Mouse (Mus musculus): ENCODE measurements around the gene Slc35b3.

The Slc35b3 gene

DNA sequence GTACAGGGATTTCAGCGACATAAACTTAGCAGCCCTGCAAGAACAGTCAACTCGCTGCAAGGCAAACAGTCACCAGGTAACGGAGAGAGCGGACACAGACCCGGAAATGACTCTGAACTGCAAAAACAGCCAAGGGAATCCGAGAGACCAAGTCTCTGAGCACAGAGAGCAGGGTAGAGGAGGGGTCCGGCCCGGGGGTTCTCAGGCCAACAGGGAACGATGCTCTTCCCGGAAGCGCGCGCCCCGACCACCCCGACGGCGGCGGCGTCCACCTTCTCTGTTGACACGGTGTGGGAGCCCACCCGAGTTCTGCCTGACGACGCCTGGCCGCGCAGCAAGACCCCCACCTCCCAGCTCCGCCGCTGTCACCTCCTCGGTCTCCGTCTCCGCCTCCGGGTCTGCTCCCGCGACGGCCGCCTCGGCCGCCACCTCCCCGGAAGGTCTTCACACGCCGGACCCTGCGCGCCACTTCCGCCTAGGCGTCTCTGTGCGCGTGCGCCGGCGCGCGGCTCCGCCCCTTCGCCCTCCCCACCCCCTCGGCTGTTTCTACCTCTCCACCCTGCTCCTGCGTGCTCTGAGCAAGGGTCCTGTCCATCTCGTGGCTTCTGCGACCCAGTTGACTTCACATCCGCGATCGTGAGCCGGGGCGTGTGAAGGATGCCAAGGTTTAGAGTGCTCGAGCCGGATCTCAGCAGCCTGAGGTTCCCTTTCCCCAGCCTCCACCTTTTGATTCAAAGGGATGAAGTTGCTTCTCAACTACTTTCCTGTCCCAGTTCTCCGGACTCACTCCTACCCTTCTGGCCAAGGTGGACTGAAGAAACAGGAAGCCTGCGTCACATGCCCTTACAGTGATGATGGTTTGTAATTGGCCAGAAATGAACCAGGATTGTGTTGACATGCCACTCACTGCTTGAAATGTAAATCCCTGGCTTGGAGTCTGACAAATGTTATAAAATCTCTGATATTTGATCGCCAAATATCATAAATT lies at the start of gene Slc35b3:
Gene Slc35b3, minus strand, starts transcription at position 813 of the 988 bp plus-strand sequence.
- peak; percentile 93 for DNase-seq (ENCODE audit: low spot score)

DNA sequence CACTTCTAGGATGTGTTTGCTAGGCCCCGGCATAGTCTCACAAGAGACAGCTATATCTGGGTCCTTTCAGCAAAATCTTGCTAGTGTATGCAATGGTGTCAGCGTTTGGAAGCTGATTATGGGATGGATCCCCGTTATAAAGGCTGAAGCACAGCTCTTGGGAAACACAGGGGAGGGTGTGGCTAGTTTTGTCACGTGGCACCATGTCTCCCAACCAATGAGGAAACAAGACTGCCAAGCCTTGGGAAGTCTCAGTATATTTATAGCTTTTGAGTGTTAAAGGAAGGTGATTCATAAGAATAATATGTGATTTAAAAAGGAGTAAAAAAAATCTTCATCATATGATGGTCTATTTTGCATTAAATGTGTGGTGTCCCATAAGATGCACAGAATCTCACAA lies 49.6 kb upstream of the Slc35b3 start:
- no peak for DNase-seq (ENCODE audit: low spot score)

DNA sequence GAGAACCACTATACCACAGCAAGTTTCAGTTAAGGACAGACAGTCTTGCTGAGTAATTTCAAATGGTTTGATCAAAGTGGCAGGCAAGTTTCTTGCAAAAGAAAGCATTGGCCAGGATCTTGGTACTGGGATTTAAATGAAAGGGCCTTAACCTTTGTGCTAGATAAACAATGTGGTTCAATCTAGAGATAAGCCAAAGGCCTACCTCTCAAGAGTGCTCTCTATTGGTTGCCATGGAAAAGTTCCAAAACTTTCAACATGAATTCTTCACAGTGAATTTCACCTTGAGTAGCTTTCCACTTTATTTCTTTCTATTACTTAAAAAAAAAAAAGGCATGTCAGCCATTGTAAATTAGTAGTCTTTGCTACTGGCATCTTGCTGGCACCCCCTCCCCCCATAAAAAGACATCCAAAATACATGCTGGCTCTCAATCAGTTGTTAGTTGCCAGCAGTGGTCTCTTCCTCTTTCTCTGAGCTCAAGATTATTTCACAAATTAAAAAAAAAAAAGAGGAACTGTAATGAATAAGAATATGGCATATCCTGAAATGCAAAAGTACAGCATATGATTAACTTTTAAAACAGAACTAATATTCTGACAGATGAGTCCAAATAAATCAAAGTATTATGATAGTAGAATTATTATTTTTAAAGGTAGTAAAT lies 42.6 kb upstream of the Slc35b3 start:
- no peak for DNase-seq (ENCODE audit: low spot score)

DNA sequence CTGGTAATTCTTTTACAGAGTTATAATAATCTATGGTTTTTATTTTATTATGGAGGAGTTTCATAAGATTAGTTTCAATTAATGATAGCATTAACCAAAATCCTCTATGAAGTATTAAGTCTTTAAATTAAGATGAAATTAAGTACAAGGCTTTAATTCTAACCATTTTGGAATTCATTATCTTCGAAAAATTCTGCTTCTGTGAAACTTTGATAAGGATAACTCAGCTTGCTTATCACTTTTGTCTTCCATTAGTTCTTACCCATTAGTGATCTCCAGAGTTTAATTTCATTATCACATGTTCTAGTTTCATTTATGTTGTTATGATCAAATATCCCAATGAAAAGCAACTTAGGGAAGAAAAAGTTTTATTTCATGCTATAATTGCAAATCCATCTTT lies 41.7 kb upstream of the Slc35b3 start:
- no peak for DNase-seq (ENCODE audit: low spot score)

DNA sequence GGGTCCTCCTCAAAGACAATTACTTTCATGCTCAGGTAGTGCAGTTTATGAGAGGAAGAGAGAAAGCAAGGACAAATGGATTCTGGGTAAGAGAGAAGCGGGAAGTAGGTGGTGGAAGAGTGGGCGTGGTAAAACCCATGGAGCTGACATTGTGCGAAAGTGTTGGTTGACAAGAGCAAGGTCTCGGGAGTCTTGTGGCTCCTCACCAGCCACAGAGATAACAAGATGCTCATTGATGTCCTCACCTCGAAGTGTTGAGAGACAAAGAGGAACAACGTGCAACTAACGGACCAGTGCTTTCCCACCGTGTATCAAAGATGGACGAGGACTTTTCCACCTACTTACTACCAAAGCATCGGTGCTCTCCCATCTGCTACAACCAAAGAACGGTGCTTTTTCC lies 40.8 kb upstream of the Slc35b3 start:
- no peak for DNase-seq (ENCODE audit: low spot score)

DNA sequence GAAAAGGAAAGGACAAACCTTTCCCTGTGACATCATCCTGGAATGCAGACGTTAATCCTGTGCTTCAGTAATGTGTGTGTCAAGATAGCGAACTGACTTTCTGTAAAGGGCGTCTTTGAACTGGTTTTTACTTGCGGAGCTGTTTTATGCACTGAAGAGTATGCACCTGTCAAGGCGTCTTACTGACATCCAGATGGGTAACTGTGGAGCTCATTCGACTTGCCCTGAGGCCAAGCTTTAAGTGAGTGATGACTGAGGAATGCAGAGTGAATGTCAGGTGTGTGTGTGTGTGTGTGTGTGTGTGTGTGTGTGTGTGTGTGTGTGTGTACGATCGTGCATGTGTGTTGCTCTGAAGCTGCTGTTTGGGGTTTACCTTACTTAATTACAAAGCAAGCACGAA lies 38.3 kb upstream of the Slc35b3 start:
- no peak for DNase-seq (ENCODE audit: low spot score)

DNA sequence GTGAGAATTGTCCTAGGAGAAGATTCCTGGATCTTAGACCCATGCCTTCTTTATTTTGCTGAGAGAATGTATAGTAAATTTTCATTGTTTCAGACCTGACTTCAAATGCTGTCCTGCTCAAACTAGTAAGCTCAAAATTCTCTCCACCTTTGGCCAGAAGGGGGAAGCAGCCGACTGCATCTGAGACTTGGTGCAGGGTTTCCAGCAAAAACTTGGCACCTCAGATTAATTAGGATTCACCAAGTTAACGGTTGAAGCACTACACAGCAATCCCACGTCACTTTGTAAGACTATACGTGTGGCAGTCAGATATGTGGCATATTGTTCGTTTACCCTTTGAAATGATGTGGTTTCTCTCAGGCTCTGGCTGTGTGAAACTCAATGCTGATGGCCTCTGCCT lies 31.9 kb upstream of the Slc35b3 start:
- no peak for DNase-seq (ENCODE audit: low spot score)

DNA sequence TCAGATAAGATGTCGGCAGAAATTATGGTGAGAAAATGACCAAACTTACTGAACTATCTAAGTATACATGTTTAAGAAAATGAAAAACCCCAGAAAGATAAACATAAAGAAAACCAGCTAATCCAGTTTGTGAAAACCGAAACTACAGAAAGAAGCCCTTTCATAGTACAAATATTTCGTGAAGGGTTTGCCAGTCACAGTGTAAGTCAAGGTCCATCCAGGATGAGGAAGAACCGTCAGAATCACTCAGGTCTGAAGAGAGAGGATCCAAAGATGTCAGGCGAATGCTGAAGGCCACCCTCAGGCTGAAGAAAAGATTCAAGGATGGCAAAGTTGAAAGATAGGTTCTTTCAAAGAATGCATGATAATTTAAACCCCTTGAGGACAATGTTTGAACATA lies 23.1 kb upstream of the Slc35b3 start:
- DNase-seq (ENCODE audit: low spot score), result no peak

DNA sequence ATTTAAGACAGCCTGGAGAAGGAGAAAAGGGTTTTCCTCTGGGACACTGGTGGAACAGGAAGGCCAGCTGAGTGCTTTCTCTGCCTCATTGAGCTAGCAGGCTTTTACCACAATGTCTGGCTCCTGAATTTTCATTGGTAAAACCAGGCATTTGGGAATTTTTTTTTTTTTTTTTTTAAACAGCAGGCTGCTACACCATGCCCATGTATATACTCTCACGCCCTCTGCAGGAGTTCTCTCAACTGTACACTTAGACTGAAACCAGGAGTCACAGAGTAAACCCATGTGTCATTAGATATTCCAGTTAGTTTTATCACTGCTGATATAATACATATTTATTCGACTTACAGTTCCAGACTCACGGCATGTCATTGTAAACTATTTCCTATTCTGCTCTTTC lies 20.2 kb upstream of the Slc35b3 start:
- DNase-seq (ENCODE audit: low spot score), result no peak

DNA sequence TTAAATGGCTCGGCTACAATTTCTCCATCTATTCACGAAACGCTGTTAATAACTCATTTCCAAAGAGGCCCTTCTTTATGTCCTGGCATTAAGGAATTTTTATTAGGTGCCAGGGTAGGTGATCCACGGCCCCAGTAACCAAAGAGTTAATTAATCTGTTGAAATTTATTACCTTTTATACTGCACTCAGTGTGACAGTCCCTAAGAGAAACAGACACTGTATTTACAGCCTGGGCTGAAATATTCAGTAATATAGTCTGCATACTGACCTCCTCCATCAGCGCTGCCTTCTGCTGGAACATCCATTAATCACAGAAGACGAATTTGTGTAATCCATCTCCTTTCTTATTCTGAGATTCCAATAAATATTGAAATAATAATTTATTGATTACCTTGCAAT lies 16.3 kb upstream of the Slc35b3 start:
- DNase-seq (ENCODE audit: low spot score), result no peak

DNA sequence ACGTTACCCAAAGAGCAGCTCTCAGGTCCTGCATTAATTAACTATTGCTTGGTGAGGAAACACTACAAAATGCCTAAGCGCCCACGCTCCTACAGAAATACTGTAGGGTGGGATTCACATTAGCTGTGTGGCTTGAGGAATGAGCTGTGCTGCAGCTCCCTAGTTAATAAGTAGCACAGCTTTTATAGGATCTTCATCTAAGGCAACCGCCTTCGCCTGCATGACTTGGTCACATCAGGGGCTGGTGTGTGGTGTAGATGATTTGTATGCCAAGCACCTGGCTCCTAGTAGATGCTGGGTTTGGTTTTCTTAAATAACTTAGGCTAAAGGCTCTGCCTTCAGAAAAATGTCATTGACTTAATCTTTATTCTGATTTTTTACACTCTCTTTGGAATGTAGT lies 15.2 kb upstream of the Slc35b3 start:
- DNase-seq (ENCODE audit: low spot score), result no peak

DNA sequence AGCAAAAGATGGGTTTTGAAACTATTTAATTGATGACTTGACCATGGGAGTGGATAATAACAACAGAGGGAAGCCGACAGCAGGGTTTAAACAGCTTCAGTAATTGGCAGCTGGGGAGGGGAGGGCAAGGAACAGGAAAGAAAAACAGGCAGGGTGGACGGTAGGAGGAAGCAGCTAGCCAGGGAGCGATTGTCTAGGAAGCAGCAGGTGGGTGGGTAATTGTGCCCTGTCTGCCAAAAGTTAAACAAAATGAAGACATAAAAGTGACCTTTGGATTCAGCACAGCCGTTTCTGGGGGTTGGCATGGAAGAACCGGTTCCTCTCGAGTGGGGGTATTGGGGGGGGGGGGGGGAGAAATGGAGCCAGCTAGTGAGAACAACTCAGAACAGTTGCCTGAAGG lies 11.9 kb upstream of the Slc35b3 start:
- DNase-seq (ENCODE audit: low spot score), result no peak

DNA sequence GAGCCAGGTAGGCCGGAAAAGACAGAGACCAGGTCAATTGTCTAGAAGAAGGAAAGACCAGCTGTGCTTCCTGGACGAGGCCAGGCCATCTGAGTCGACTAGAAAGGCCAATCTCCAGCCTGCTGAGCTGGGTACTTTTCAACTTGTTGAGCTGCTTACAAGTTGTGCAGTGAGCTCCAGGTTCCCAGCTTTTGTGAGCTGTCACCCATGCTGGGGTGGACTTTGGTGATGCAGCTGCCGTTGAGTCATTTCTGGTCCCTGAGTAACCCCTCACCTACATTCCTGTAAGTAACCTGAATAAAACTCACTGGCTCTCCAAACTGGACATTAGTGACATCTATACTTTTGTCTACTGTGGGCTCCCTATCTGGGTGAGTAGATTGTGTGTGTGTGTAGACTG lies 10.4 kb upstream of the Slc35b3 start:
- DNase-seq (ENCODE audit: low spot score), result no peak

DNA sequence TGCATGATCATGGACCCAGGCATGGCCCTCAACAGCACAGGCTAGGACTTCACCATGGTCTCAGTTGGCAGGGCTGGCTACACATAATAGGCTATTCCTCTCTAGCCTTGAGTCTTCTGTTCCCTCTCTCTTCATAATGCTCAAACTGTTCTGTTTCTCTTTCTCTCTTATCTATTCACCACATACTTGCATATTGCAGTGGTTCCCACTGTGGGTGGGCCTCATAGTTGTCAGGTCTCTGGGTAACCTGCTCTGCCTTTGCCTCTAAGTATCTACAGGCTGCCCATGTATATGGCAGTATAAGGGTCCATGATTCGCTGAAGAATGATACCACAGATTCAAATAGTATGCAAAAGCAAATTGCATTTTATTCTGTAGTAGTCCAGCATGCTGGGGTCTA lies 6.8 kb upstream of the Slc35b3 start:
- DNase-seq (ENCODE audit: low spot score), result no peak

DNA sequence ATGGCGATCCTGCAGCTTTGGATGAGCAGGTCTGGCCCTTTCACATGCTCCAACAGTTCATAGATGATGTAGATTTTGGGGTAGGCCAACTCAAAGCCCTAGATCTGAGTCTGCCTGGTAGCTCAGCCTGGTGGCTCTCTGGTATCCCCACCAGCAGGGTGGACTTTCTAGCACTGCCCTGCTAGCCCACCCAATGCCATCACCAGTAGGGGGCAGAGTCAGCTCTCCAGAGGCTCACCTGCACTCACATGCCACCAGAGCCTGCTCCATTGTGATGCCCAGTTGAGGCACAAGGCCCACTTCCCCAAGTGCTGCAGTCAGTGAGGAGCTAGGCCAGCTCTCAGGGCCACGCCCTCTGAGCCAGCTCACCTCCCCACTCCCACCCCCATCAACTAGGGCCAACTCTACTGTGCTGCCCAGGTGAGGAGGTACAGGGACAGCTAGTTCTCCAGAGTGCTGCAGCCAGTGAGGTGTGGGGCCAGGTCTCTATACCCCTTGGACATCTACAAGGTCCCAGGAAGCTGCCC lies 6.3 kb upstream of the Slc35b3 start:
- no peak for DNase-seq (ENCODE audit: low spot score)

DNA sequence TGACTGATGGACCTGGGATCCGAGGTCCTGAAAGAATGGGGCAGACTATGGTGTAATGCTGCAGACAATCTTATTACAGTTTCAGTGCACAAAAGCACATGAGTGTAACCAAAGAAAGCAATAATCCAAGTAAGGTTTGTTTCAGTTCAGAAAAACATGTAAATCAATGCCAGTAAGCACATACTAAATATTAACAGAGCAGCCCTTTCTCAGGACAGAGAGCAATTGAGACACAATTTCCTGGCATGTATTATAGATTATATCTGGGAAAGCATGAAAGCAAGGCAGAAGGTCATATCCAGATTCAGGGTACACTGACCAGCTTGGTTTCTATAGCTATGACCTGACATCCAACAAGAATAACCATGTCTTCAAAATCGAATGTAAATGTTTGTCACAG lies 2.1 kb upstream of the Slc35b3 start:
- no peak for DNase-seq (ENCODE audit: low spot score)

DNA sequence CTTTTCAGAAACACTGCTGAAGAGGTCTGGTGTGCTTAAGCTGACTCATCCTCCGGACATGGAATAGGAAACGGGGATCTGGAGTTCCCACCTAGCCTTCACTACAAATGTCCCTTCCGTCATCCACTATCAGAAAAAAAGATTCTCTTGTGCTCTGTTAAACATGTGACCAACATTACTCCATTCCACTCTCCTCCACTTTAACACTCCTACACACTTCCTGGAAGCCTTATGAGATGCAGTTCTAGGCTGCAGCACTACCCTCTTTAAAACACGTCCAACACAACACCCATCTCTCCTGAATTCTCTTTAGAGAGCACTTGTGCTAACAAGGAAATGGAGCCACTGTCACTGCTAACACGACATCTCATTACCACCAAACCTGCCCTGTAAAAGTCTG lies 2.6 kb downstream of the Slc35b3 start:
- DNase-seq (ENCODE audit: low spot score), result no peak

DNA sequence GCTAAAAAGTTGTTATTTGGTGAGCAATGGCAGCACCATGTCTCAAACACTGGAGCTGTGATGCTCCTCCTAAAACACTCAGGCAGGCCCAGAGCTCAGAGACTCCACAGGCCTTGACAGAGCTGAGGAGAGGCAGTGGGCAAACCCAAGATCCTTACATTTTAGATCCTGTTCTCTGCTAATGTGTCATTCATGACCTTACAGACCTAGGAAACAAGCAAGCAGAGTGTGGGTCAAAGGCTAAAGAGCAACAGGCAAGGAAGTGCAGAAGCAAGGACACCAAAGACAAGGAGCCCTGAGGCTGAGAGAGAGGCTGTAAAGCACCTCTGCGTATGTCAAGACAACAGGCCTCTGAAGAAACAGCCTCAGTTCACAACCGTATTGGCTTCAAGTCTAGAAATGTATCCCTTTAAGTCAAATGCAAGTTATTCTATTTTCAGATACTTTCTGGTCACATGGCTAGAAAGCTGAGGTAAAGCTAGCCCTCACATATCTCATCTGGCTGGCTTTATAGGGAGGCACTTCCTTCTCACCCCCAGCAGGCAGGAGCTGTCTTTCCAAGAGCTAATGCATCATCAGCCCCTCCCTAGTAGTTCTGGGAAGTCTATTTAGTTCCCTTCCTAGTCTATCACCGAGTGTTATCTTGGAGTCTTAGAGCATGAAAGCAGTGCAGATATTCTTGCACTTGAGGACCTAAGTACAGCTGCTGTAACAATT lies 14.2 kb downstream of the Slc35b3 start:
- peak; percentile 20 for DNase-seq (ENCODE audit: low spot score)

DNA sequence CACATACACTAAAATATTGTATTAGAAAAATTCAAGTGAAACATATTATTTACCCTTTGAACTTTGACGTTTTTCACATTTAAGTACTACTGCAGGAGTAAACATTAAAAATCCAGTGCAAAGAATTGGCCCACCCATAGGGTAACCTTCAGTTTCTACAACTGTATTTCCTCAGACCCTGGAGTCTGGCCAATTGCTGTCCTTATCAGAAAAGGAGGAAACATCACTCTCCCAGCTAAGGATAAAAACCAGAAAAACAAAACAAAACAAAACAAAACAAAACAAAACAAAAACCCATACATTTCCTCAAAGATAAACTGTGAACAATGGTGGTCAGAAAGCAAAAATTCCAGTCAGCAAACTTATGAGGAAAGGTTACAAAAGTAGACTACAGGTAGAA lies 14.9 kb downstream of the Slc35b3 start:
- no peak for DNase-seq (ENCODE audit: low spot score)

DNA sequence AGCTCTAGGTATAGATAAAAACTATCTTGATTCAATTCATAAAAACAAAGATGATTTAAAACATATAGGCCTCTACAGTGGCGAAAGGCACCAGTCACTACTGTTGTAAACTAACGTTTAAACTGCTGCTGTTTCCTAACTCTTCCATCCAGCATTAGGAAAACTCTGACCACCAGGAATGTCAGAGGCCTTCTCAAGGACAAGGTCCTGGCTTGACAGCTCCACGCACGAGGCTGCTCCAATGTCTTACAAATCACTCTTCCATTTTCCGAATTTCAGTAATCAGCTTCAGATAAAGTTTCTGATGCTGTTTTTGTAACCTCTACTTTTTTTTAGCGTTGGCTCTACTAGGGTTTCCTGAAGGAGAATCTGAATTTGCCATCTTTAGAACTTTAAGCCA lies 15.7 kb downstream of the Slc35b3 start:
- DNase-seq (ENCODE audit: low spot score), result no peak

DNA sequence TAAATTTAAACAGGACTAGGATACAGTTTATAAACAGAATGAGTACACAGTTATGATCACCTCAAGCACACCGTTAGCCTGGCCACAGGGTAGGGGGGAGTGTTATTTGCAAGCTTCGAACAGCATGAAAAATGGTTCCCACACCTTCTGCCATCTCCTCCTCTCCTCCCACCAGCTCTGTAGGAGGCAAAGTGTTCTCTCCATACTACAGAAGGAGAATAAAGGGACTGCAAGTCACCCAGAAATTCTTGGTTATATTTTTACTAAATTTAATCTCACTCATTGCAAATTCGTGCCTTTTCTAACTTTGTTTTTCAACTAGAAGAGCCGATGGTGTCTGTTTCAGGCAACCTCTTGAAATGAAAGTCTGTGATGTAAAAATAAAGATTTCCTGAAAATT lies 18.9 kb downstream of the Slc35b3 start:
- DNase-seq (ENCODE audit: low spot score), result no peak

DNA sequence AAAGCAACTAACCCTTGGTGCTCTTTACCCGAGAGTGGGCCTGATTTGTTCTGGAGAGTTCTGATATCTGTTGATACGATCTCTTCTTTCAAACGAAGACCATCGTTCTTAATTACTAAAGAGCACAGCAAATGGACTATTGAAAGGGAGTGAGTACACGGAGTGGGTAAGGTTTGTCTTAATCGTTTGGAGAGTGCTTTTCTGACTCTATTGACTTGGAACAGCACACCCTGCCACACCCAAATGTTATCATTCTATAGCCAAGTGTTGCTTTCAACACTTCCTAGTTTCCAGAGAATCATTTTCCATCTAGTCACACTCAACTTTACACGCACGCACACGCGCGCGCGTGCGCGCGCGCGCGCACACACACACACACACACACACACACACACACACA lies 19.4 kb downstream of the Slc35b3 start:
- DNase-seq (ENCODE audit: low spot score), result no peak

DNA sequence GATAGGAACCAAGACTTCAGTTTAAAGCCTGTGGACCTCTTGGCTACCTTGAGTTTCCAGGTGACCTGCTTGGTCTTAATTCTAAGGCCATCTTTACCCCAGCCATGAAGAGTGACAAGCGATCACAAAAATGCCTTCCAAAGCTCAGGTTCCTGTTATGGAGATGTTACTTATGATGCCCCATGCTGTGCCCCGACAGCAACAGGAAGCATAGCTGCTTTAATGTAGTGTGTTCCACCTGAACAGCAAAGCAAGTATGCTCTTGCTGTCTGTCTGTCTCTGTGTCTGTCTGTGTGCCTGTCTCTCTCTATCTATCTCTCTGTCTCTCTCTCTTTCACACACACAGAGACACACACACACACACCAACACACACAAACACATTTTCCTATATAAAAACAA lies 22.2 kb downstream of the Slc35b3 start:
- DNase-seq (ENCODE audit: low spot score), result no peak
